Mouse (Mus musculus) hematopoietic stem cell, adult 5-6 weeks (primary cell): Measurements from ENCODE around the gene Slc25a19. TPM values are rescaled to one million over a fixed set of nuclear protein-coding genes. Genes with fewer than 3 reads are reported as not detected.
"Not testable (repeated sequence)": the region's sequence is repeated elsewhere in the genome, so short reads cannot be mapped to it uniquely, and the experiment has no call there.

Experiments used
- ATAC-seq, 2 experiments: fragments of 125-278 bp in 1 of 2; replicated peaks in 1 of 2; 2 replicates each; pipeline ENCODE4 v1.8.0; 2016 to 2017; ENCODE audit warnings: inconsistent platforms in 2 of 2, mild to moderate bottlenecking in 2 of 2, moderate number of reproducible peaks in 2 of 2, low read depth in 1 of 2, moderate TSS enrichment in 1 of 2; ENCODE audit not compliant: low FRiP score in 2 of 2, poor library complexity in 2 of 2, severe bottlenecking in 2 of 2, insufficient read depth in 1 of 2, low TSS enrichment in 1 of 2
- total RNA-seq: library from RNA; stranded (forward); fragments of 172-1452, 232-1000 nt; gene quantifications from 2 replicates; pipeline ENCODE4 v1.2.3, GENCODE M21; 2017

Gene Slc25a19
- 21.6 and 33.8 TPM in 2 replicates for total RNA-seq

DNA sequence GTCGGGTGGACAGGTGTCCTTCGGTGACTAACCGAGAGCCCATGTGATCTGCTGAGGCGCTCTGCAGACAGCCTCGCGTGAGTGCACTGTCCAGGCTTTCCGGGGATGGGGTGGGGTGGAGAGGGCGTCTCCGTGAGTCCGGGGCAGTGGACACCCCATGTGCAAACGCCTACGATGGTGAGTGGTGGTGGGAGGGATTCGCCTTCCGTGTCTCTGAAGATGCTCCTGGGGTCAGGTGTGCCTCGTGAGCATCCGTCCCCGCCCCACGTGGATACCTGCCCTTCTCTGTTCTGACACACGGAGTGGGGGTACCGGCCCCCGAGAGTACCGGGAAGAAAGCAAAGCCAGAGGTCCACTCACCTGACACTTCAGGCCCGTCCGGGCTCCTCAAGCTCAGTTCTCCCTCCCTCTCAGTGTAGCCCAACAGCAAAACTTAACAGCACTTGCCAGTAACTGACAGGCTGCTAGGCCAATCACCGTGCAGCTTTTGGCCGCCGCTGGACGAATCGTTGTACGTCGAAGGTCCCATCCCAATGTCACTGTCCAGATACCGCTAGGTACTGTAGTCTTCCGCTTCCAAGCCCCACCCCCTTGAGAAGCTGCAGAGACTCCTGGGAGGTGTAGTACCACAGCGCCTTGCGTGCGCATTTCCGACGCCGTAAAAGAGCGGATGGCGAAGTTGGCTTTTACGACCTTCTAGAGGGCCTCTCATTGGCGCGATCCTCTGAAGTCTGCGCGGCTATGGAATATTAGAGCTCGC lies at the start of gene Slc25a19:
Gene Slc25a19, minus strand, starts transcription at position 591 of the 760 bp plus-strand sequence.
- peak; percentile 96 for ATAC-seq

DNA sequence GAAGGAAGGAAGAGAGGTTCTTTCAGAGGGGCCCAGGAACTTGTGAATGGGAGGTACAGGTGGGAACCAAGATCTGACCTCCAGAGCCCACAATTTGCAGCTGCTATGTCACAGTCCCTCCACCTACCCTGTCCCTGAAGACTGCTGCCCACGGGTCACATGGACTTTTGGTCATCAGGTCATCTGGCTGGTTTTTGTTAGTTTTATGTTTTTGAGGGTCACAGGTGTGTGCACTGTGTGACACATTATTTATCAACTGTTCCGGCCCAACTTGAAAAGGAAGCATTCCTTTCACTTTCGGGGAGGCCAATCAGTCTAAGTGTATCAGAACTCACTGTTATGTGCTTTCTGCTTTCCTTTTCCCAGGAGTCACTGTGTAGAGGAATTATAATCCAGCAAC lies 49.4 kb upstream of the Slc25a19 start:
- ATAC-seq, result no peak

DNA sequence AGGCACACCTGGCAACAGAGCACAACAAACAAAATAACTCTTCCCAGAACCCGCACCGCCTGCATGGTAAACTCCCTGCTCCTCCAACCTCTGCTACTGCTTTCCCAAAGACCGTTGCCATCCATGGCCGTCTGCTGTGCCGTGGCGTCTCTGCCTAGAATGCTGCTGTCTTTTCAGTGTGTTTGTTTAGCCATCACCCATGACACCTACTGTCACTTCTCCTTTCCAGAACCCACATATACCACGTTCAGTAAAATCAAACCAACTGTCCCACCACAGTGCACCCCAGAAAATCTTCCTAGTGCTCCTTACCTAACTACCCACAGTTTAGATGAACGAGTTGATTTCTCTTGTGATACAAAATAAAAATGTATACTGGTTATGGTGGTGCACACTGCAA lies 48.6 kb upstream of the Slc25a19 start:
- no peak for ATAC-seq

DNA sequence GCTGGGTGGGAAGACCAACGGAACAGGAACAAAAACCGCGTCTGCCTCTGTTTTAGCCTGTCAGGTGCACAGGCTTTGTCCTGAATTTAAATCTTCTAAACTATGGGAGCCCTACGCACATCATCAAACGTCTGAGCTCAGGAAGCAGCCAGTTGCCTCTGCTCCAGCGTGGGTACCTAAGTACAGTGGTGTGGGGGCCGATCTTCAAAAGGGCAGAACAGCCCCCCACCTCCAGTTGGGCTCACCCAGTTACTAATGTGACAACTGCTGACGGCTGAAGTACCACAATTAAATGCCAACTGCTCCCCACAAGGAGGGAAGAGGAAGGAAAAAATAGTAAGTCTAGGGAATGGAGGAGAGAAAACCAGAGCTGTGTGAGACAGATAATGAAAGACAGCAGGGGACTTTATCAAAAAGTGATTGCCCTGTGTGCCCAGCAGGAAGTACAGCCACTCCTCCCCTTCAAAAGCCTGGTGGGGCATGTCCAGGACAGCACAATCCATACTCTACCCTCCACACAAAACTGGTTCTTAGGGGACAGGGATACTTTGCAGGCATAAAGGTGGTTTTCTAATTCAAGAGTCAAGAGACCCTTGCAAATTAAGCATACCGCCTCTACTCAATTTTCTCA lies 46.3 kb upstream of the Slc25a19 start:
- no peak; a peak in 1 of 4 replicates for ATAC-seq

DNA sequence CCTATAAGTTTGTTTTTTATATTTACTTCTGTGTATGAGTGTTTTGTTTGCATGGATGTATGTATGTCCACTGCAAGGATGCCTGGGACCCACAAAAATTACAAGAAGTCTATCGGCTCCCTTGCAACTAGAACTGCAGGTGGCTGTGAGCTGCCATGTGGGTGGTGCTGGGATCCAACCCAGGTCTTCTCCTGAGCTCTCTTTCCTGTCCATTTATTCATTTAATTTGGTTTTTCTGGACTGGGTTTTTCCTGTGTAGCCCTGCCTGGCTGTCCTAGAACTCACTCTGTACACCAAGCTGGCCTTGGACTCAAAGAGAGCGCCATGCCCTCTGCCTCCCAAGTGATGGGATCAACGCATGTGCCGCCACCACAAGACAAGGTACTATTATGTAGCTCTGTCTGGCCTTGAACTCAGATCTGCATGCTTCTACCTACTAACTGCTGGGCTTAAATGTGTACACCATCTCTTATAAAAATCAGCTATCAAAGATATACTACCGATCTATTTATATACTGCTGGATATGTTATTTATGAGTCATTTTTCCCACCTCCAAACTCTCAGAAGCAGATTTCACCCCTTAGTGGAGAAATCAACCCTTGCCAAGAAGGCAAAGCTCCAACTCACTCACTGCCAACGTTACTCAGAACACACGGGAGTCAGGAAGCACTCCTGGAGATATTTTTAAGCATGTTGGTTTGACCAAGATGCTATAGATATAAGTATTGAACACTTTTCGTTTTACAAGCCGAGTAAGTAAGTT lies 45.6 kb upstream of the Slc25a19 start:
- no peak for ATAC-seq

DNA sequence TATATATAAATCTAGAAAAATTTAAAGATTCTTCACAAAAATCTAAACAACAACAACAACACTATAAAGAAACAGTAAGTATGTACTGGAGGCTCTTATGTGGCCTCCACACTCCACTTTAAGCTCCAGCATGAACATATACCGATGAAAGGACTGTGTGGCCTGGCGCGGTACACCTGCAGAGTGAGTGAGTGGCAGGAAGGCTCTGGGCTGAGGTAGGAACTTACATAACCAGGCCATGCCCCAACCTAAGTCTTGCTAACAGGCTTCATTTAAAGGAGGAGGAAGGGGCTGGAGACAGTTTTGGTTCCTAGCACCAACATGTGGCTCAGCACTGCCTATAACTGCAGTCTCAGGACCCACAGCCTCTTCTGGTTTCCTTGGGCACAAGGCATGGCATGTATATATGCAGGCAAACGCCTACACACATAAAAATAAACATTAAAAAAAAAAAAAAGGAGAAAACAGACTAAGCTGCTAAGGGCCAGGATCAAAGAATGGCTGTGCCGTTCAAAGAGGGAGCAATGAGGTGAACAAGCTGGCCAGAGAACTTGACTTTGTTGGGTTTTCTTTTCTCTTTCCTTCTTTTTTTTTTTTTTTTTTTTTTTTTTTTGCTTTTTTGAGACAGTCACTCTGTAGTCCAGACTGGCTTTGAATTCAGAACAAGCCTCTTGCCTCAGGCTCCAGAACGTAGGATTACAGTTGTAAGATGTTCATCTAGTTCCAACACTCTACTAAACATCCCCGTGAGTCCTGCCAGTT lies 44.3 kb upstream of the Slc25a19 start:
- ATAC-seq, result no peak

DNA sequence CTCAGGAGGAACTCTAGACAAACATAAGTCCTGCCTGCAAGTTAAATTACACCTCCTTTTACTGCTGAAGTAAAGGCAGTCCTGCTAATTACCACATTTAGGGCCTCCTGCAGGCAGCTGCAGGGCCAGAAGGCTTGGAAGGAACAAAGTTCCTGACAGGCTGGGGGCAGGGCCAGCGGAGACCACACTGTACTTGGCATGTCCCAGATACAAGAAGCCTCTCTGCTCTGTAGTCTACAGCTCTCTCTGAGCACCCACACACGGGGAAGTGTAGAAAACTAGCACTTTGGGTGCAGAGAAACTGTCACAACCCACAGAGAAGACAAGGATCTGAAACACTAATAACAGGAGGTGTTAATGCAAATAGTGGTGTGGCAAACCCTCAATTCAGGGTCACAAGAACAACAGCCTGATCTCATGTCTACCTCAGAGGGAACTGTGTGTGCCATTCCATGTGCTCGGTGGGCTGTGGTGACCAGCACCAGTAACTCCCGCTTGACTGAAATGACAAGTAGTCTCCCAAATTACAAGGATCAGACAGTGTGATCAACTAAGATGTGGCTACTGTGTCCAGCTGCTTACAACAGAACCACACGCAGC lies 42.5 kb upstream of the Slc25a19 start:
- ATAC-seq, result 0 out of 4 replicates have a peak, but pooled peaks of 1 of the 2 experiments have one; percentile 33

DNA sequence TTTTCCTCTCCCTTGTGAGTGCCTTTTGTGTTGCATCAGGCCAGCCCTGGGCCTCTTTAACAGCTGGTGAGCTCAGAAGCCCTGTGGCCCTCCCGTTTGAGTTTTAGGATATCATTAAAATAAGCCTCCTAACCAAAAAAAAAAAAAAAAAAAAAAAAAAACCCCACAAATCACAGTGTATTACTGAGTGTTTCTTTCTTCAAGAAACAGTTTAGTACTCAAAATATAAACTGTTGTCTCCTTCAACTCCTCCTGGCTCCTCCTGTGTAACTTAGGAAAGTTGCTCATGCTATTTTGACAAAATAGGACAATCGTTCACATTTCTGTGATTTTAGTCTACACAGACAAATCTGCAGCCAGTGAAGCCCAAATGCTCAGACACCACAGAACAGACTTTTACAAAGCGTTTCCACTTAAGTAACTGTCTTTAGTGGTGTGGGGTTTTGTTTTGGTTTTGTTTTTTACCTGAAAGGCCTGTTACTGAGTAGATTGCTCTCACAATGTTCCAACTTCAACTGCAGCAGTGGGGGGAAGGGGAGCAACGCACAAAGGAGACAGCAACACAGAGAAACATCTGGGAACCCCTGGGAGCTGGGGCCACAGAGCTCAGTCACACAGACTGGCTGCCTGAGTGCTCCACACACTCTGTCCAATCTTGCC lies 35.7 kb upstream of the Slc25a19 start:
- no peak for ATAC-seq

DNA sequence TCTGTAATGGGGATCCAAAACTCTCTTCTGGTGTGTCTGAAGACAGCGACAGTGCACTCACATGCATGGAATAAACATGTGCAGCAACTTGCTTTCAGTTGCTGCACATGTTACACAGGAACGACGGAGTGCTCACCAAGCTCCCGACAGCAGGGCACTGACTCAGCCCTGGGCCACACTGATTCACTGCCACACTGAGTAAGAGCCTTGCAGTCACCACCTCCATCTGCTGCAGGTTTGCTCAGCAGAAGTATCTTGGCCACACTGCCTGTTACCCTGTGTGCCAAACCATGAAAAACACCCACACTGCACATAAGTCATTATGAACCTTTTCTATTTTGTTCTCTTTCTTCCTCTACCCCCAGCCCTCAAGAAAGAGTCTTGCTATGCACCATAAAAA lies 32.3 kb upstream of the Slc25a19 start:
- no peak for ATAC-seq

DNA sequence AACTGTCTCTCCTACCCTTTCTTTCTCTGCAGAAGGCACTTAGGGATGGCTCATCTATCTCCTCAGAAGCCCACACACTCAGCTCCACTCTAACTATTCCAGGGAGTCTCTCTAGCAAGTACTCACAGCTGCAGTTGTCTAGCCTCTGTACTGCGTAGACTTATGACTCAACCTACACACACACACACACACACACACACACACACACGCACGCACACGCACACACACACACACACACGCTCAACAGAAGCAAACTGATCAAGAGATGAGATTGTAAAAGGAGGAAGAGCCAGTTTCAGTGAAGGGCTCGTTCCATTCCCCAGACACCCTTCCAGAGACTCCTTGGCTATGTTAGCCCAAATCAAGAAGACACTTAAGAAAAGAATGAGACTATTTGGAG lies 30.4 kb upstream of the Slc25a19 start:
- ATAC-seq, result no peak

DNA sequence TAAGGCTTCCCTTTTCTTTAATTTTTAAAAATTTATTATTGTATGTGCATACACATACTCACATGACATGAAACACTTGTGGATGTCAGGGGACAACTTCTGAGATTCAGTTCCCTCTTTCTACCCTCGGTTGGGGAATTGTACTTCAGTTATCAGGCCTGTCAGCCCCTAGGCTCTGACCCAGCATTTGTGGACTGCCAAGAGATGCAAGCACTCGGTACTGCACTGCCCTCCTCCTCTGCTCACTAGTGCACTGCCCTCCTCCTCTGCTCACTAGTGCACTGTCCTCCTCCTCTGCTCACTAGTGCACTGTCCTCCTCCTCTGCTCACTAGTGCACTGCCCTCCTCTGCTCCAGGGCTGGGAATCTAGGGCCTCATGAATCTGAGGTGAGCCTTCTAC lies 26.0 kb upstream of the Slc25a19 start:
- no peak for ATAC-seq

DNA sequence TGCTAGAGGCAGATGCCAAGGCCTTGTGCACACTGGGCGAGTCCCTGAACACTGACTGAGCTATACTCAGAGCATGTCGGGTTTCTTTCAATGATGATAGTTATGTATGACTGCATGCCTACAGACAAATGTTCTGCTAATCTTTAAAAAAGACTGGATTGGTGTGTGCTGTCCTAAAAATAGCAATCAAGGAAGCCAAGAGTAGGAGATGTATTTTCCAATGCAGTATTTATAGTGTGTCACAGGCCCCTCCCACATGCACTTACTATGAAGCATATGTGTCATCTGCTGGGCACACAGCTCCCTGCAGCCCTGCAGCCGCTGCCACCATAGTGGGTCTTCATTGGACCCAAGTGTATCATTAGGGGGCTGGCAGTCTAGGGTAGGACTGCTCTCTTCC lies 25.1 kb upstream of the Slc25a19 start:
- no peak for ATAC-seq

DNA sequence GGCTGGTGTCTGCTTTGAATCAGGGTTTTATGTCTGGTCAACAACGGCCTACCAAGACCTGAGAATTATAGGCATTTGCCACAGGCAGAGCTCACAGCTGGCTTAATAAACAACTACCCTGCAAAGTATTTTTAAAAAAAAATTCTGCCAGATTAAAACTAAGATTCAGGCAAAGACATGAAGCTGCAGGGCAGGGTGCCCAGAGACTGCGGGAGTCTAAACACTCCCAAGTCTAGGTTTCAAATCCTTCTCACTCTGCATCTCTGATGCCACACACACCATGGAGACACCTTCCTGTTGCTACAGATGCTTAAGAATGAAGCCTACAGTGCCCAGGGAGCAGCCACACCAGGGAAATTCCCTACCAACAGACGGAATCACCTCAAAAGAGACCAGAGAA lies 23.6 kb upstream of the Slc25a19 start:
- no peak for ATAC-seq

DNA sequence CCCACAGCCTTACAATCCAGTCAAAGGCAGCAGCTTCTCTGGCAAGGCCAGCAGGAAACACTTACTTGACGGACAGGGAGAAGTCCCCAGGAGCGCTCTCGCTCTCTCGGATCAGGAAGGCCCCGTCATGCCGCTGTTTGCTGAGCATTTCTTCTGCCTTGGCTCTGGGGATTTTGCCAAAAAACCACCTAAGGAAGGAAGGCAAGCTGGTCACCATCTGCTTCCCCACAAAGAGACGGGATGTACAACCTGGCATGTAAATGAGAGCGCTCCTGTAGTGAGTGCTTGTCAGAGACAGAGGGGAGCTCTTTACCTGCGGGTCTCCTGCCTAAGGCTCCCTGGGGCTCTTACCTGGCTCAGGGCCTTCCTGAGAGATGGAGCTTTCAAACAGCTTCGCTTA lies 21.6 kb upstream of the Slc25a19 start:
- ATAC-seq, result peak in 1 of 2 experiments; percentile 34; a peak in 1 of 4 replicates

DNA sequence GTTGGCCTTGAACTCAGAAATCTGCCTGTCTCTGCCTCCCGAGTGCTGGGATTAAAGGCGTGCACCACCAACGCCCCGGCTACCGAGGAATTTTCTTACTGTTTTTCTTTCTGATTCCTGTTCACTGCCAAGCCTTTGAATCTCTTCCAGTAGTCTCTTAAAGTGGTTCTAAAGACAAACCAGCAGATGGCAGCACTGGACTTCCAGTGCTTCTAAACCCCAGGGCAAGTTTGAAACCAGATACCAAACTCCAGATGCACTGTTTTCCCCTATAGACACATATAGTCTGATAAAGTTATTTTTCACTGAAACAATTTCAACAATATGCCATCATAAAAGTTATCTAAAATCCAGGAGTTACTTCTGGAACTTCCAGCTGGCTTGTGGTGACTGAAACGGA lies 19.4 kb upstream of the Slc25a19 start:
- 0 out of 4 replicates have a peak, but pooled peaks of 1 of the 2 experiments have one; percentile 27 for ATAC-seq

DNA sequence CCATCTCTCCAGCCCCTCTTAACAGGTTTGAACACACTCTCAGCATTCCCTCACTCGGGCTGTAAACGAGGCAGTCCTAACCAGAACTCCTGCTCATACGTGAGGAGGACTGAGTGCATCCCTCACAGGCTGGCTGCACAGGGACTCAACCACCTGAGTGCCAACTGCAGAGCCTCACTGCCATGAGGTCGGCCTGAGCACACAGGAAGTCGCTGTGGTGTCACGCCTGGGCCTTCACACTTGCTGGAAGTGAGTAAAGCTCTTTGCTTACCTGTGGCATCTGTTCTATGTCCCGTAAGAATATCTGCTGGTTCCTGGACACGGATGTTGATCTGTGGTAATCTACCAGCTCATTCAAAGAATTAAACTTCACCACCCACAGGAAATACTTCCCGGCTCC lies 18.3 kb upstream of the Slc25a19 start:
- ATAC-seq, result no peak

DNA sequence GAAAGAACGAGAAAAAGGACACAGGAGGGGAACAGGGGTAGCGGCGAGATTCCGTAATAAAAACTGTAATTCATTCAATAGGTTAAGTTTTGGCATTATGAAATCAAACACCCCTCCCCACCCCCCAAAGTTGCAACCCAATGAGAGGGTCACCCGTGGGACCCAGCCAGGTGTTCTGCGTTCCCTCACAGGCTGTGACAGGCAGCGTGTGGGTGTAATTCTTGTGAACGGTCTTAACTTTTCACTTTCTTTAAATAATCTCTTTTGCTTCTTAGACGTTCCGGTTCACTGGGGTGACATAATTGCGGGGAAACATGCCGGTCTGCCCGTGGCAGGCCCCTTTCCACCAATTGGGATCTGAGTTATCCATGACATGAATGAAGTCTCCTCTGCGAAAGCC lies 17.4 kb upstream of the Slc25a19 start:
- ATAC-seq, result not testable (repeated sequence)
